Comparison of ENCODE assay signal across 25 mouse cellular contexts in the genomic region with DNA sequence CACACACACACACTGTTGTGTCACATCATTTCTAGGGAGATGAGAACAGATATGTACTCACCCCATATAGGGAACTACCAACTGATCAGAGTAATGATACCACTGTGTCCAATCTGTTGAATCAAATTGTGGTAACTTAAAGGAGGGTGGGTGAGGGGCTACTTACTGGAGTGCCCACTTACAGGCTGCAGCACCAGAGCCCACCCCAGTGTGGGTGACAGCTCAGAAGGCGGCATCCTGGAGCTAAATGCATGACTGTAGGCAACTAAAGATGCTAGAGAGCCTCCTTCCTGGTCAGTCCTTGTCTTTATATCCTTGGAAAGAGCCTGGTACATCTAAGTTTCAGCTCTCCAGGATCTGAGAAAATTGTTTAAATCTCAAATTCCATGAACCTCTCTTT. TPM values are rescaled to one million over a fixed set of nuclear protein-coding genes. Genes with fewer than 3 reads are reported as not detected.
DNase-seq lines count a peak whose midpoint lies in the region; ATAC-seq lines count a peak whose summit lies in the region.
"Had no signal": no experiment of that assay in that cellular context is flagged by ENCODE, and none has a peak within 500 bp of the region (broad histone marks: within the 10 kb centered on the region; RNA-seq: fewer than 3 reads in every experiment).

No protein-coding gene starts in this region.

- no peaks in the 10 kb centered on the region for H3K36me3 ChIP-seq in forebrain, embryonic 11.5 days (ENCODE audit: control insufficient read depth, insufficient read depth, low read length)
- H3K36me3 ChIP-seq in forebrain, embryonic 13.5 days (ENCODE audit: poor library complexity, severe bottlenecking), result no peaks in the 10 kb centered on the region
- H3K36me3 ChIP-seq in heart, embryonic 10.5 days, result no peaks in the 10 kb centered on the region
- no peaks in the 10 kb centered on the region for H3K36me3 ChIP-seq in heart, embryonic 11.5 days (ENCODE audit: control insufficient read depth, insufficient read depth, low read length)
- H3K36me3 ChIP-seq: G1E had no signal

- WGBS in forebrain, embryonic 11.5 days, result 81% methylated on average over 1 of the region's 1 CpGs
- 88% methylated on average over 1 of the region's 1 CpGs for WGBS in forebrain, embryonic 13.5 days
- WGBS in heart, embryonic 10.5 days, result 80% methylated on average over 1 of the region's 1 CpGs
- WGBS in heart, embryonic 11.5 days (ENCODE audit: insufficient replicate concordance), result 78% methylated on average over 1 of the region's 1 CpGs

- H3K9me3 ChIP-seq in forebrain, embryonic 11.5 days (ENCODE audit: control insufficient read depth, low read length), result no peaks in the 10 kb centered on the region
- no peaks in the 10 kb centered on the region for H3K9me3 ChIP-seq in forebrain, embryonic 13.5 days (replicated peaks)
- no peaks in the 10 kb centered on the region for H3K9me3 ChIP-seq in heart, embryonic 10.5 days
- no peaks in the 10 kb centered on the region for H3K9me3 ChIP-seq in heart, embryonic 11.5 days (replicated peaks; ENCODE audit: control insufficient read depth, low read length)
- H3K9me3 ChIP-seq: G1E had no signal

- H3K4me3 ChIP-seq in forebrain, embryonic 11.5 days (ENCODE audit: low read depth, low read length), result no peak overlapping the region
- no peak overlapping the region for H3K4me3 ChIP-seq in forebrain, embryonic 13.5 days
- H3K4me3 ChIP-seq in heart, embryonic 10.5 days, result no peak overlapping the region
- H3K4me3 ChIP-seq in heart, embryonic 11.5 days (ENCODE audit: low read depth, low read length), result no peak overlapping the region

- no peak for ATAC-seq in forebrain, embryonic 11.5 days (replicated peaks; ENCODE audit: low FRiP score)
- ATAC-seq in forebrain, embryonic 13.5 days, result no peak
- ATAC-seq in heart, embryonic 11.5 days (replicated peaks; ENCODE audit: insufficient number of reproducible peaks, low FRiP score, low TSS enrichment), result no peak
- ATAC-seq: activated CD4-positive, CD25-positive, alpha-beta regulatory T cell, adult 4 months; CD4-positive, CD25-positive, alpha-beta regulatory T cell, adult 4 months; Patski had no signal

- peak; percentile 9 for DNase-seq in forebrain, embryonic 11.5 days (ENCODE audit: low spot score)
- peak; percentile 66 for DNase-seq in heart, adult 11 months
- no peak for DNase-seq in heart, adult 8-10 months (ENCODE audit: low spot score)
- DNase-seq in heart, embryonic 10.5 days (ENCODE audit: low spot score), result peak; percentile 65
- DNase-seq: adrenal gland, adult 2 months; adrenal gland, adult 8-10 months; adrenal gland, postnatal 10 days; adrenal gland, postnatal 14 days; adrenal gland, postnatal 25 days; adrenal gland, postnatal 36 days; B cell, adult 2 months; cerebellum, adult 11 months; cerebellum, adult 11-12 months; cerebellum, adult 18-20 months had no signal

- peaks cover 19% of the 10 kb centered on the region for H3K27me3 ChIP-seq in forebrain, embryonic 11.5 days (ENCODE audit: control insufficient read depth, insufficient read depth, low read length)
- H3K27me3 ChIP-seq in forebrain, embryonic 13.5 days, result peaks cover 38% of the 10 kb centered on the region
- H3K27me3 ChIP-seq in heart, embryonic 10.5 days (ENCODE audit: insufficient read depth, poor library complexity, severe bottlenecking), result peaks cover 54% of the 10 kb centered on the region
- H3K27me3 ChIP-seq in heart, embryonic 11.5 days (ENCODE audit: control insufficient read depth, insufficient read depth, low read length), result peaks cover 24% of the 10 kb centered on the region

- H3K4me1 ChIP-seq in forebrain, embryonic 11.5 days (replicated peaks; ENCODE audit: control insufficient read depth, insufficient read depth, low read length), result 0 out of 2 replicates have a peak, but pooled peaks cover 3% of the 10 kb centered on the region
- H3K4me1 ChIP-seq in forebrain, embryonic 13.5 days, result peaks cover 11% of the 10 kb centered on the region
- H3K4me1 ChIP-seq in heart, embryonic 10.5 days, result peaks cover 28% of the 10 kb centered on the region
- H3K4me1 ChIP-seq in heart, embryonic 11.5 days (ENCODE audit: control insufficient read depth, insufficient read depth, low read length), result peaks cover 7% of the 10 kb centered on the region

- H3K9ac ChIP-seq in forebrain, embryonic 11.5 days (ENCODE audit: low read length), result no peak overlapping the region
- no peak overlapping the region for H3K9ac ChIP-seq in forebrain, embryonic 13.5 days
- H3K9ac ChIP-seq in heart, embryonic 11.5 days (ENCODE audit: low read depth, low read length), result no peak overlapping the region

- H3K4me2 ChIP-seq in forebrain, embryonic 11.5 days (ENCODE audit: low read depth, low read length, severe bottlenecking), result no peak overlapping the region
- H3K4me2 ChIP-seq in forebrain, embryonic 13.5 days, result no peak overlapping the region
- H3K4me2 ChIP-seq in heart, embryonic 11.5 days, result no peak overlapping the region

- H3K27ac ChIP-seq in forebrain, embryonic 11.5 days (ENCODE audit: low read depth, low read length), result no peak overlapping the region
- H3K27ac ChIP-seq in forebrain, embryonic 13.5 days, result no peak overlapping the region
- no peak overlapping the region for H3K27ac ChIP-seq in heart, embryonic 10.5 days
- H3K27ac ChIP-seq in heart, embryonic 11.5 days (ENCODE audit: low read depth, low read length), result no peak overlapping the region

RNA-seq across cellular contexts. Expression of a gene that starts 1.6 kb away (rescaled TPM):
- 0.08 and 0.11 TPM in 2 replicates for polyA plus RNA-seq in forebrain, embryonic 11.5 days (2014; fragmentation: Nextera tagmentation; extraction: Ambion mirVana)
- not detected in 2 replicates for polyA plus RNA-seq in forebrain, embryonic 13.5 days (2015; fragmentation: Nextera tagmentation; extraction: Ambion mirVana)
- 1 to 10 TPM in 3 of 4 experiments, under 1 TPM in 1; 0.89 to 1.8 (median 1.2) TPM for total RNA-seq in heart, adult 8-10 months (2022)
- polyA plus RNA-seq in heart, embryonic 10.5 days (2016; fragmentation: Nextera tagmentation; extraction: Ambion mirVana), result 1.1 and 1.2 TPM in 2 replicates
- polyA plus RNA-seq in heart, embryonic 11.5 days (2014; fragmentation: Nextera tagmentation; extraction: Ambion mirVana), result 1.1 and 2.0 TPM in 2 replicates
- total RNA-seq: adrenal gland, adult 18-20 months; adrenal gland, adult 2 months; adrenal gland, adult 8-10 months; adrenal gland, postnatal 10 days; adrenal gland, postnatal 14 days; adrenal gland, postnatal 25 days; adrenal gland, postnatal 36 days had no signal
- polyA plus RNA-seq: adrenal gland, adult 2 months; G1E; Patski had no signal

RNA-seq across cellular contexts. Expression of a gene that starts 37.6 kb away (rescaled TPM):
- polyA plus RNA-seq in forebrain, embryonic 11.5 days (2014; fragmentation: Nextera tagmentation; extraction: Ambion mirVana), result 0.05 and 0.07 TPM in 2 replicates
- 0.18 and 0.29 TPM in 2 replicates for polyA plus RNA-seq in forebrain, embryonic 13.5 days (2015; fragmentation: Nextera tagmentation; extraction: Ambion mirVana)
- total RNA-seq in heart, adult 8-10 months (2022), result 1 to 10 TPM; 1.7 to 2.5 (median 2.1) TPM
- 0.24 and 0.46 TPM in 2 replicates for polyA plus RNA-seq in heart, embryonic 10.5 days (2016; fragmentation: Nextera tagmentation; extraction: Ambion mirVana)
- 0.13 and 0.17 TPM in 2 replicates for polyA plus RNA-seq in heart, embryonic 11.5 days (2014; fragmentation: Nextera tagmentation; extraction: Ambion mirVana)
- total RNA-seq: adrenal gland, adult 2 months; adrenal gland, adult 8-10 months; adrenal gland, postnatal 10 days; adrenal gland, postnatal 14 days; adrenal gland, postnatal 25 days; adrenal gland, postnatal 36 days; adrenal gland, postnatal 4 days; MEL had no signal
- polyA plus RNA-seq: adrenal gland, adult 2 months; C2C12; G1E; Patski had no signal

RNA-seq across cellular contexts. Expression of a gene that starts 42.5 kb away (rescaled TPM):
- polyA plus RNA-seq in forebrain, embryonic 11.5 days (2014; fragmentation: Nextera tagmentation; extraction: Ambion mirVana), result 0.08 TPM in 1 of 2 replicates, not detected in the other
- not detected in 2 replicates for polyA plus RNA-seq in forebrain, embryonic 13.5 days (2015; fragmentation: Nextera tagmentation; extraction: Ambion mirVana)
- total RNA-seq in heart, adult 8-10 months (2022), result not detected
- polyA plus RNA-seq in heart, embryonic 10.5 days (2016; fragmentation: Nextera tagmentation; extraction: Ambion mirVana), result not detected in 2 replicates
- polyA plus RNA-seq in heart, embryonic 11.5 days (2014; fragmentation: Nextera tagmentation; extraction: Ambion mirVana), result not detected in 2 replicates
- total RNA-seq: adrenal gland, adult 18-20 months; adrenal gland, adult 2 months; adrenal gland, adult 8-10 months; adrenal gland, postnatal 10 days; adrenal gland, postnatal 14 days; adrenal gland, postnatal 25 days; adrenal gland, postnatal 36 days; adrenal gland, postnatal 4 days; CH12.LX; G1E; MEL had no signal
- polyA plus RNA-seq: activated CD4-positive, CD25-positive, alpha-beta regulatory T cell, adult 4 months; adrenal gland, adult 2 months; C2C12; CD4-positive, CD25-positive, alpha-beta regulatory T cell, adult 4 months; G1E; Patski had no signal
